Mouse (Mus musculus): ENCODE results near the gene Slc35f5.

The Slc35f5 gene

GRCm38 (mm10) chr1:125560259-125561192 is at the start of gene Slc35f5:
TSS of gene Slc35f5 (plus strand) at chr1:125560595.
- peak; percentile 99 for DNase-seq

DNA sequence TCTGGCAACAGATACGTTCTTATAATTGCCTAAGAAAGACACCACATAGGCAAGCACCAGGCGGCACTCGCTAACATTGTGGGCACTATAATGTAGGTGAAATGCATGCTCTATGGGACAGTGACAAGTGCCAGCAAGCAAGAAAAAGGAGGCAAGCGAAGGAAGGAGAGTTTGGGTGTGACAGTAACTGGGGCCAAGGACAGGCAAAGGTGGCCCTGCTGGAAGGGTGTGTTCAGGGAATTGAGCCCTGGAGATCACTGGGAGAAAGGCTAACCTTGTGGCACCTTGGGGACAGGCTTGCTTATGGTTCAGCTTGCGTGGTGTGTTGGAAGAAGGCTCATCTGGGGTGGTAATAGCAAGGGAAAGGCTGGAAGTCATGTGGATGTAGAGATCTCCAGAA is 45.7 kb upstream of the Slc35f5 start:
- no peak for DNase-seq

GRCm38 (mm10) chr1:125516910-125517659 is 43.3 kb upstream of the Slc35f5 start:
- DNase-seq: no peak

GRCm38 (mm10) chr1:125519107-125519611 is 41.2 kb upstream of the Slc35f5 start:
- DNase-seq: peak; percentile 73

GRCm38 (mm10) chr1:125525965-125526665 is 34.3 kb upstream of the Slc35f5 start:
- DNase-seq: peak; percentile 53

DNA sequence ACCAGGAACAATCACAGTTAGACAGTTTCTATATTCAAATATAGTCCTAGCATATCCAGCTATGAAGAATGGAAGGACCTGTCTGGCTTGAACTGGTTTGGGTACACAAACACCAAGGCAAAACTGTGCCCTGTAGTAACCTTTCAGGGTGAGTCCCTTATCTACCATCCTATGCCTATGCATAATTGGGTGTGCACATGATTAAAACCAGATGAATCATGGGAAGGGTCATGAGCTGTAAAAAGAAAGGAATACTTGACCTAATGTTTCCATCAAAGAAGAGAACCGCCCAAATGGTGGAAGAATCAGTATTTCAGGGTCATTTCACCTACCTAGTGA is 33.8 kb upstream of the Slc35f5 start:
- no peak for DNase-seq

- no peak for DNase-seq
These were observed 33.0 kb upstream of the Slc35f5 start for GRCm38 (mm10) chr1:125527364-125527763.

GRCm38 (mm10) chr1:125533180-125533912 is 27.0 kb upstream of the Slc35f5 start:
- peak; percentile 48 for DNase-seq

DNA sequence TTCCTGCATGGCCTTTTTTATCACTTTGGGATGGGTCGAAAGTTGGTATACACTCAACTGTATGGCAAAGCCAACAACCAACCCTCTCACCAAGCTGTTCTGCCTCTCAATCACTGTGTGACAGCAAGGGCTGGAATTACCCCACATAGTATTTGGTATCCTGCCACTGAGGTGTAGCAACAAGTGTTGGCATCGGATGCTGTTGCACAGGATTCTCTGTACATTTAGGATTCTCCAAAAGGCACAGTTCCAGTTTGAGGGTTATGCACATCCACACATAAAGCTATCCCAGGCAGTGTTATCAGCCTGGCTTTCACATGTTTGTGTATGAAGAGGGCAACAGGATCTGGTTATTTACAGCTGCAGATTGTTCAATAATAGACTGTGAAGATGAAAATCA is 23.3 kb upstream of the Slc35f5 start:
- DNase-seq: no peak

- DNase-seq: no peak
These were observed 22.6 kb upstream of the Slc35f5 start for GRCm38 (mm10) chr1:125537776-125538175.

DNA sequence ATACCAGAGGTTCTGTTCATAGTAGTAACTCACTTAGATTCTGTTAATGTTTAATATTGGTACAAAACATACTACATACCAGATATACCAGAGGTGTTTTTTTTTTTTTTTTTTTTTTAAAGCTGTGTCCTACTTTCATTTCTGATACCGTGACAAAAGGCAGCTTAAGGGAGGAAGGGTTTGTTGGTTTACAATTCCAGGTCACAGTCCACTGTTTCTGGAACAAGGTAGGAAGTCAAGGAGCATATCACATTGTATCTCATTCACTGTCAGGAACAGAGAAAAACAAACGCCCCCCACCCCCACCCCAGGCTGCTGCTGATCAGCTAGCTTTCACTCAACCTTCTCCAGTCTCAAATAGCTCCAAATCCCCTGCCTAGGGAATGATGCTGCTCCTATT is 21.1 kb upstream of the Slc35f5 start:
- DNase-seq: no peak

DNA sequence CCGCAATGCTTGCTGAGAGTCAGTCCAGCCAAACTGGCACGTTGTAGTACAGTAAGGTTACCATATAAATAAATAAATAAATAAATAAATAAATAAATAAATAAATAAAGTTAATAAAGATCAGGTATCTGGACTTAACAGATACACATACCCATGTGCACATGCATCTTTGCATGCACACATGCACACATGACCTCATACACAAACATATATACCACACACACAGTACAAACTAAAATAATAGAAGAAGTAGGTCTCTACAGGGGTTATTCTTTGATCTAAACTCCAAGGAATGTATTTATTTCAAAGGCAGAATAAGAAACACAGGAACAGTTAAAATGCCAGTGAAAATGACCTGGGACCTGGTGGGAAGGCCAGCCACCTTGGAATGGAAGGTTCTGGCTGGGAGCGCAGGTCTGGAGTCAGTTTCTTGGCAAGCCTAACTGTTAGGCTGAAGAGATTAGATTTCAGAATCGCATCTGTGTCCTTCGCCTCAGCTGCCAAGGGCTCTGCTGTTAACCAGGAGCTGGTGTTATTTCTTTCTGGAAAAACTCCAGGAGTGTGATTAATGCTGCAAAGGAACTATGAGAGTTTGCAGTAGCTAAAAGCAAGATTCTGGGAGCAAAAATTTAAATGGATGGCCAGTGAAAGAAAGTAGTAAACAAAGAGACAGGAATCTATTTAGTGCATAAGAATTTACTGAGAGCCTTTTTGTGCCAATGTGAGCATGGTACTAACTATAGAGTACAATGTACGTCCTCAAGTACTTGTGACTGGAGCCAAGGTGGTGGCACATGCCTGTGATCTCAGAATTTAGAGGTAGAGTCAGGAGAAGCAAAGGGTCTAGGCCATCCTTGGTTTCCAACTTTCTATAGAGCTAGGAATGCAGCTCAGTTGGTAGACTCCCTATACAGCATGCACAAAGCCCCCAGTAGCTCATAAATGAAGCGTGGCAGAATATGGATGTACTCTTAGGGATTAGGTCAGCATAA is 18.1 kb upstream of the Slc35f5 start:
- DNase-seq: peak; percentile 39

- no peak for DNase-seq
These were observed 10.5 kb upstream of the Slc35f5 start for GRCm38 (mm10) chr1:125549872-125550271.

- peak; percentile 24 for DNase-seq
These were observed 10.0 kb upstream of the Slc35f5 start for GRCm38 (mm10) chr1:125550359-125550758.

- DNase-seq: no peak
These were observed 8.8 kb upstream of the Slc35f5 start for GRCm38 (mm10) chr1:125551564-125551963.

DNA sequence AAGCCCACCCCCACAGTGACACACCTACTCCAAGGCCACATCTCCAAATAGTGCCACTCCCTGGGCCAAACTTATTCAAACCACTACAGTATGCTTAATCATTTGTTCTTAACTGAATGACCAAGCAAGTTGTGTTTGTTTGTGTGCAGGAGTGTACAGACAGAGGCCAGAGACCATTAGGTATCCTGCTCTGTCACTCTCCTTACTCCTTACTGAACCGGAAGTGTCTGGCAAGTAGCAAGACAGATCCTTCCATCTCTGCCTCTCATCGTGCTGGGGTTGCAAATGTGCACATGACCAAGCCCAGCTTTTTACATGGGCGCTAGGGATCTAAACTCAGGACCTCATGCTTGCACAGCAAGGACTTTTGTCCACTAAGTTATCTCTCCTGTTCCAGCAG is 1.1 kb upstream of the Slc35f5 start:
- no peak for DNase-seq

GRCm38 (mm10) chr1:125559721-125560120 is 674 bp upstream of the Slc35f5 start:
- DNase-seq: no peak

DNA sequence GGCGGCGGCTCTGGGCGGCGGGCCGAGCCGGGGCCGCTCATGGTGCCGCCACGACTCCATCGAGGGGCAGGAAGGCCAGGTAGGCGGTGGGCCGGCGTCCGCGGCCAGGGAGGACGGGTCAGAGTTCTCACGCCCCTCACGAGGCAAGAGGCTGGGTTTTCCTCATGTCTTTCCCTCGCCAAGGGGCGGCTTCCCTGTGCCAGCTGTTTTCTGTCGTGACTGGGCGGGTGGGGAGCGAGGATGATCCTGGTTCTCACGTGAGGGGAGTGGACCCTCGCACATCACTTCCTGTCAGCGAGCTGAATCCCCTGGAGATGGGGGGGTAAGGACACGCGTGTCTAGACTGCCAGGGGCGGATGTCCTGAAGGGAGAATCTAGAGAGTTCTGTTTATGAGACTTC is 811 bp downstream of the Slc35f5 start:
- no peak for DNase-seq

DNA sequence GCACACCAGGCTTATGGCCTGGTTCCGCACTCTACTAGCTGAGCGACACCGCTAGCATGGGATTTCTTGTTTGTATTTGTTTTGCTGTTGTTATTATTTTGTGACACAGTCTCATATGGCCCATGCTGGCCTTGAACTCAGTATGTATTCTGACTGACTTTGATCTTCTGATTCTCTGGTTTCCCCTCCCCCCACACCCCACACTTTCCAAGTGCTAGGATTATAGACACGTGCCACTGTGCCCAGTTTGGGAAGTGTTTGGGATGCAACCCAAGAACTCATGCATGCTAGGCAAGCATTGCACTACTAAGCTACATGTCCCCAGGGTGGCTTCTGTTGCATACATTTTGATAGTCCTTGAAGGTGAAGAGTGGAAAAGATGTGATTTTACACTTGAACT is 1.4 kb downstream of the Slc35f5 start:
- DNase-seq: no peak

DNA sequence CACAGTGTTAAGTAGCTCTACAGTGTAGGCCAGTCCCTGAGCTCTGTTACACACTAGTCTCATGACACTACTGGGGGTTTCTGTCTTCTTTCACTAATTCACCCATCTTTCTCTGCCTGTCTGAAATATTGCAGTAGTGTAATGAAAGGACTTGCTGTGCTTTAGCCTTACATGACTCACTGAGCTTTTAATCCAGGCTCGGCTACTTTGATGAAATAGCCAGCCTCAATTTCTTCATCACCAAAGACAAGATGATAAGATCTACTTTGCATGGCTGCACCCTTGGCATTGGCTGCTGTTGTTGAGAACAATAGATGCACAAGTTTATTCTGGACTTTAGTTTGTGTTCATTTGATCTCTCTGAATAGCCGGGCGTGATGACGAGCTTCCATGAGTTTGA is 7.7 kb downstream of the Slc35f5 start:
- no peak for DNase-seq

- no peak for DNase-seq
These were observed 13.8 kb downstream of the Slc35f5 start for GRCm38 (mm10) chr1:125574219-125574618.

Measured in kidney, postnatal 14 days (tissue).